Mouse (Mus musculus) CH12.LX (cell line): Measurements from ENCODE around the gene Rwdd2a. TPM values are rescaled to one million over a fixed set of nuclear protein-coding genes. Genes with fewer than 3 reads are reported as not detected.

Experiments
- DNase-seq: peaks from one replicate; pipeline ENCODE4 v3.0.0-alpha.2; 2013; ENCODE audit errors: extremely low read depth
- H3K27ac ChIP-seq: 2 replicates; pipeline ENCODE4 v1.5.1; 2012; ENCODE audit warnings: low read depth, mild to moderate bottlenecking, control low read depth, moderate library complexity; ENCODE audit not compliant: insufficient read depth
- H3K27me3 ChIP-seq: replicated peaks from 2 replicates; pipeline ENCODE3; 2012; ENCODE audit warnings: inconsistent platforms
- H3K36me3 ChIP-seq, 2 experiments: replicated peaks in 1 of 2; 2 replicates each; pipeline versions ENCODE3 to v1.6.1; 2012; ENCODE audit warnings: inconsistent platforms in 1 of 2, low read length in 1 of 2, mild to moderate bottlenecking in 1 of 2, mixed read lengths in 1 of 2, moderate library complexity in 1 of 2; ENCODE audit not compliant: control insufficient read depth in 1 of 2, insufficient read depth in 1 of 2
- H3K4me1 ChIP-seq, 2 experiments: 2 replicates each; pipeline ENCODE4 v1.6.1; 2012; ENCODE audit warnings: inconsistent platforms in 1 of 2, moderate library complexity in 1 of 2; ENCODE audit not compliant: insufficient read depth in 2 of 2, control insufficient read depth in 1 of 2
- H3K4me2 ChIP-seq: 2 replicates; pipeline ENCODE4 v1.6.1; 2012; ENCODE audit warnings: low read depth, mild to moderate bottlenecking, control low read depth; ENCODE audit not compliant: poor library complexity, insufficient read depth, severe bottlenecking
- H3K4me3 ChIP-seq, 3 experiments: fragments of 150-350 bp in 1 of 3; sonication (generic) in 1 of 3; replicated peaks in 1 of 3; 2 replicates each; pipeline versions ENCODE3 to v1.5.1; 2011 to 2012; ENCODE audit warnings: low read depth in 2 of 3, low read length in 2 of 3, mild to moderate bottlenecking in 2 of 3, moderate library complexity in 2 of 3, control low read depth in 1 of 3, improper control_type of control experiment in 1 of 3, inconsistent platforms in 1 of 3, mixed read lengths in 1 of 3; ENCODE audit not compliant: poor library complexity in 1 of 3
- H3K79me2 ChIP-seq: replicated peaks from 2 replicates; pipeline ENCODE4 v1.6.1; 2012; ENCODE audit warnings: mild to moderate bottlenecking, moderate library complexity; ENCODE audit not compliant: control insufficient read depth, poor library complexity, insufficient read depth, severe bottlenecking; ENCODE audit errors: extremely low read depth
- H3K9ac ChIP-seq: 2 replicates; pipeline ENCODE4 v1.6.1; 2012; ENCODE audit warnings: low read depth, mild to moderate bottlenecking, control low read depth, moderate library complexity; ENCODE audit not compliant: insufficient read depth
- H3K9me3 ChIP-seq: replicated peaks from 2 replicates; pipeline ENCODE3; 2012; ENCODE audit warnings: low read length, inconsistent platforms, mixed read lengths
- CHD1 ChIP-seq: IDR thresholded peaks from 2 replicates; pipeline ENCODE4 v1.6.1; 2012; ENCODE audit warnings: low read depth, low read length, improper control_type of control experiment, inconsistent platforms
- CTCF ChIP-seq, 2 experiments: IDR thresholded peaks in 1 of 2; conservative IDR thresholded peaks in 1 of 2; 2 replicates each; pipeline ENCODE4 v1.5.1; 2011 to 2012; ENCODE audit warnings: low read depth in 2 of 2, low read length in 2 of 2, improper control_type of control experiment in 1 of 2, inconsistent platforms in 1 of 2, mild to moderate bottlenecking in 1 of 2, moderate library complexity in 1 of 2
- ELF1 ChIP-seq: IDR thresholded peaks from 2 replicates; pipeline ENCODE4 v1.6.1; 2014; ENCODE audit warnings: low read depth, mild to moderate bottlenecking, inconsistent platforms, low read length, improper control_type of control experiment
- EP300 ChIP-seq: IDR thresholded peaks from 2 replicates; pipeline ENCODE4 v1.6.1; 2011; ENCODE audit warnings: low read length, improper control_type of control experiment
- GABPA ChIP-seq: IDR thresholded peaks from 2 replicates; pipeline ENCODE4 v1.6.1; 2012; ENCODE audit warnings: low read depth, low read length, improper control_type of control experiment, inconsistent platforms; ENCODE audit not compliant: insufficient replicate concordance
- JUN ChIP-seq: IDR thresholded peaks from 2 replicates; pipeline ENCODE4 v1.6.1; 2011; ENCODE audit warnings: low read depth, mild to moderate bottlenecking, low read length, improper control_type of control experiment, moderate library complexity; ENCODE audit not compliant: insufficient read depth
- JUND ChIP-seq: conservative IDR thresholded peaks from 2 replicates; pipeline ENCODE4 v1.6.1; 2011; ENCODE audit warnings: low read depth, low read length, improper control_type of control experiment
- KAT2A ChIP-seq: IDR thresholded peaks from 2 replicates; pipeline ENCODE4 v1.6.1; 2012; ENCODE audit warnings: low read length, improper control_type of control experiment, inconsistent platforms; ENCODE audit not compliant: insufficient replicate concordance
- MAFK ChIP-seq: IDR thresholded peaks from 2 replicates; pipeline ENCODE4 v1.6.1; 2011; ENCODE audit warnings: low read length, improper control_type of control experiment; ENCODE audit not compliant: insufficient replicate concordance
- MAX ChIP-seq: IDR thresholded peaks from 2 replicates; pipeline ENCODE4 v1.6.1; 2011; ENCODE audit warnings: low read length, improper control_type of control experiment
- MEF2A ChIP-seq: IDR thresholded peaks from 2 replicates; pipeline ENCODE4 v1.6.1; 2014; ENCODE audit warnings: low read depth, mild to moderate bottlenecking, inconsistent platforms, low read length, improper control_type of control experiment, borderline replicate concordance
- MXI1 ChIP-seq: IDR thresholded peaks from 2 replicates; pipeline ENCODE4 v1.6.1; 2011; ENCODE audit warnings: mild to moderate bottlenecking, low read depth, low read length, improper control_type of control experiment
- NRF1 ChIP-seq: IDR thresholded peaks from 2 replicates; pipeline ENCODE4 v1.6.1; 2014; ENCODE audit warnings: low read depth, mild to moderate bottlenecking, inconsistent platforms, low read length, improper control_type of control experiment, moderate library complexity
- PAX5 ChIP-seq: IDR thresholded peaks from 2 replicates; pipeline ENCODE4 v1.6.1; 2012; ENCODE audit warnings: low read length, inconsistent platforms, mixed read lengths
- POLR2A ChIP-seq: IDR thresholded peaks from 2 replicates; pipeline ENCODE4 v1.6.1; 2011; ENCODE audit warnings: low read depth, mild to moderate bottlenecking, improper control_type of control experiment, low read length
- POLR2AphosphoS2 ChIP-seq: IDR thresholded peaks from 2 replicates; pipeline ENCODE4 v1.6.1; 2011; ENCODE audit warnings: low read depth, low read length, improper control_type of control experiment
- RCOR1 ChIP-seq: conservative IDR thresholded peaks from 2 replicates; pipeline ENCODE4 v1.6.1; 2012; ENCODE audit warnings: low read depth, mild to moderate bottlenecking, inconsistent platforms, low read length, improper control_type of control experiment
- SIN3A ChIP-seq: IDR thresholded peaks from 2 replicates; pipeline ENCODE4 v1.6.1; 2012; ENCODE audit warnings: low read length, improper control_type of control experiment, inconsistent platforms
- SMC3 ChIP-seq: IDR thresholded peaks from 2 replicates; pipeline ENCODE4 v1.6.1; 2011; ENCODE audit warnings: low read depth, low read length, improper control_type of control experiment
- TCF12 ChIP-seq: IDR thresholded peaks from 2 replicates; pipeline ENCODE4 v1.6.1; 2014; ENCODE audit warnings: low read depth, mild to moderate bottlenecking, inconsistent platforms, low read length, improper control_type of control experiment
- UBTF ChIP-seq: IDR thresholded peaks from 2 replicates; pipeline ENCODE4 v1.6.1; 2012; ENCODE audit warnings: low read depth, mild to moderate bottlenecking, inconsistent platforms, low read length, improper control_type of control experiment, moderate library complexity
- USF2 ChIP-seq: conservative IDR thresholded peaks from 2 replicates; pipeline ENCODE4 v1.6.1; 2011; ENCODE audit warnings: low read depth, low read length, improper control_type of control experiment
- ZC3H11A ChIP-seq: IDR thresholded peaks from 2 replicates; pipeline ENCODE4 v1.6.1; 2012; ENCODE audit warnings: low read depth, mild to moderate bottlenecking, inconsistent platforms, low read length, improper control_type of control experiment
- ZKSCAN1 ChIP-seq: IDR thresholded peaks from 2 replicates; pipeline ENCODE4 v1.6.1; 2012; ENCODE audit warnings: low read depth, inconsistent platforms, low read length, improper control_type of control experiment, borderline replicate concordance
- ZMIZ1 ChIP-seq: IDR thresholded peaks from 2 replicates; pipeline ENCODE4 v1.6.1; 2012; ENCODE audit warnings: low read depth, mild to moderate bottlenecking, inconsistent platforms, low read length, improper control_type of control experiment
- dilution Hi-C: fragments of 300-500 bp; cut with MboI; formaldehyde crosslinking; loops from 2 replicates; pipeline ENCODE4 v1.14.3; 2020; ENCODE audit warnings: low sequenced_read_pairs; ENCODE audit not compliant: extremely low pct_unique_long_range_greater_than_20kb, extremely low pct_ligation_motif_present
- in situ Hi-C: fragments of 300-500 bp; cut with MboI; formaldehyde crosslinking; loops from 3 replicates; pipeline ENCODE4 v1.14.3; 2019; ENCODE audit warnings: low sequenced_read_pairs, low pct_ligation_motif_present, low pct_unique_long_range_greater_than_20kb, mixed read lengths
- polyA plus RNA-seq: library from polyadenylated mRNA; unstranded; fragments of >175 nt; gene quantifications from 2 replicates; pipeline ENCODE4 v1.2.1, GENCODE M21; 2012; ENCODE audit warnings: low read depth; ENCODE audit not compliant: insufficient read length
- total RNA-seq, 2 experiments: library from RNA; depleted of rRNA; stranded (reverse); fragments of 300-350 nt in 1 of 2; fragments of >200 nt in 1 of 2; gene quantifications; 2 replicates each; pipeline ENCODE4 v1.2.3; 2012 to 2014

Rwdd2a gene
- total and polyA plus RNA-seq, 3 experiments, result 1.7 to 2.9 (median 2.1) TPM

GRCm38 (mm10) chr9:86572636-86573291 lies 973 bp downstream of the Rwdd2a start (continued):
- TF ChIP-seq JUN (no peak), USF2 (no peak), MXI1 (0 out of 2 replicates have a peak, but pooled peaks have one; percentile 30), JUND (no peak), POLR2A (no peak), CTCF (conservative IDR thresholded peaks at IDR 0.05 in 1 of 2, IDR thresholded peaks at IDR 0.05 in 1 of 2; ENCODE audit: low read depth in 2 of 2, low read length in 2 of 2) (peak; percentile 82 to 85), PAX5 (no peak), ZKSCAN1 (no peak), GABPA (no peak), RCOR1 (no peak), EP300 (no peak), ZC3H11A (no peak), ZMIZ1 (no peak), MEF2A (no peak), MAX (peak; percentile 41; the same call in 1 of the 2 replicates), KAT2A (no peak), POLR2AphosphoS2 (no peak), TCF12 (no peak), MAFK (no peak), SMC3 (peak; percentile 60), ELF1 (no peak)
- TF ChIP-seq, all 38 proteins: peak for 7

GRCm38 (mm10) chr9:86573616-86574303 lies 2.0 kb downstream of the Rwdd2a start:
- in situ Hi-C loops, result loop anchor here (10.0 to 25.0 kb wide), 2 partner anchors 109 to 836 kb away; partner anchors contain the start of genes Dop1a, Ibtk and Ube2cbp
- H3K9ac ChIP-seq, result no peak overlapping the region
- peaks cover 0 to 26% of the 10 kb centered on the region in 2 experiments; a peak in 2 of 4 replicates for H3K4me1 ChIP-seq
- peaks cover 9% of the 10 kb centered on the region for H3K79me2 ChIP-seq
- H3K27ac ChIP-seq, result no peak overlapping the region
- TF ChIP-seq UBTF (no peak), USF2 (no peak), CHD1 (no peak), ZKSCAN1 (no peak), SIN3A (no peak), NRF1 (no peak)
- no peak overlapping the region for H3K4me2 ChIP-seq
- H3K4me3 ChIP-seq, result no peak overlapping the region
- dilution Hi-C loops, result no loop called here
- no peaks in the 10 kb centered on the region for H3K27me3 ChIP-seq
- H3K9me3 ChIP-seq, result no peaks in the 10 kb centered on the region
- peaks cover 11 to 48% of the 10 kb centered on the region in 2 experiments for H3K36me3 ChIP-seq
- no peak for DNase-seq
